ENCODE assay signal across 8 mouse cellular contexts in genomic region chrX:137049425-137050225, GRCm38 (mm10). TPM values are rescaled to one million over a fixed set of nuclear protein-coding genes. Genes with fewer than 3 reads are reported as not detected.
A peak's percentile ranks its signal among the peaks of the same experiment; 100 is the strongest.
DNase-seq lines count a peak whose midpoint lies in the region; TF ChIP-seq lines count a peak whose summit lies in the region.

TSS of gene Fam199x (plus strand) at chrX:137049594.

- no peaks in the 10 kb centered on the region; the same call in 1 of the 2 replicates for H3K4me1 ChIP-seq in cortical plate, adult 2 months (ENCODE audit: control insufficient read depth, insufficient read depth, low read length)
- peaks cover 17% of the 10 kb centered on the region for H3K4me1 ChIP-seq in midbrain, embryonic 10.5 days

- DNase-seq in adrenal gland, adult (ENCODE audit: inconsistent age in 2 of 2, low spot score in 1 of 2): peak; percentile 84 to 89
- DNase-seq in gastrocnemius, adult 8-10 months (ENCODE audit: low spot score in 2 of 2): peak; percentile 51 to 68
- DNase-seq in induced T-regulatory cell, adult 2 months (ENCODE audit: low read depth): peak; percentile 83
- peak; percentile 65 to 73 for DNase-seq in left cerebral cortex, postnatal 36 days (ENCODE audit: low spot score in 2 of 2)
- DNase-seq in midbrain, embryonic 10.5 days (ENCODE audit: low spot score): peak; percentile 77
- peak; percentile 41 to 45 for DNase-seq in right cerebral cortex, postnatal 36 days (ENCODE audit: low spot score in 2 of 2)
- peak; percentile 63 for DNase-seq in yolk sac, embryonic 10.5 days (ENCODE audit: low spot score)

- WGBS in midbrain, embryonic 10.5 days: 22% methylated on average over 58 of the region's 62 CpGs

- no peaks in the 10 kb centered on the region for H3K9me3 ChIP-seq in midbrain, embryonic 10.5 days (replicated peaks)

- H3K27ac ChIP-seq in cortical plate, adult 2 months (ENCODE audit: insufficient read depth, low read length): 0 out of 2 replicates have a peak within 1 kb of the TSS, but pooled peaks have one; percentile 40
- peak within 1 kb of the TSS; percentile 87 for H3K27ac ChIP-seq in midbrain, embryonic 10.5 days (replicated peaks)

- peaks cover 29% of the 10 kb centered on the region for H3K27me3 ChIP-seq in midbrain, embryonic 10.5 days (ENCODE audit: low read depth, poor library complexity, severe bottlenecking)

- H3K36me3 ChIP-seq in midbrain, embryonic 10.5 days: no peaks in the 10 kb centered on the region

- peak; percentile 22; the same call in 1 of the 2 replicates for TF ChIP-seq CTCF in cortical plate, adult 2 months (IDR thresholded peaks at IDR 0.05; ENCODE audit: extremely low read depth, insufficient read depth, low read length)

- no peak for TF ChIP-seq POLR2A in cortical plate, adult 2 months (IDR thresholded peaks at IDR 0.05; ENCODE audit: extremely low read depth, insufficient read depth, low read length)

- intact Hi-C loops in left cerebral cortex, postnatal 36 days (cut with DNase I): no loop called here

- H3K4me3 ChIP-seq in cortical plate, adult 2 months (ENCODE audit: insufficient read depth, low read length): peak within 1 kb of the TSS; percentile 58
- peak within 1 kb of the TSS; percentile 71 for H3K4me3 ChIP-seq in midbrain, embryonic 10.5 days

RNA-seq across cellular contexts. Expression of gene Fam199x, which starts in this region (rescaled TPM):
- polyA plus RNA-seq in cortical plate, adult 2 months (2012; rRNA removed): 3.0 and 3.1 TPM in 2 replicates
- total RNA-seq in gastrocnemius, adult 8-10 months (2022): 1 to 10 TPM; 4.3 to 5.9 (median 5.1) TPM
- 1 to 10 TPM; 8.3 to 9.7 TPM for total RNA-seq in left cerebral cortex, postnatal 36 days (2021)
- 12.3 and 13.2 TPM in 2 replicates for polyA plus RNA-seq in midbrain, embryonic 10.5 days (2016; fragmentation: Nextera tagmentation; extraction: Ambion mirVana)

Comparison
In these comparisons a context has a peak if more than half of its experiments do, and no peak if none do; other contexts are left out.
1. Peak in every context shown above with its lines: DNase-seq, H3K4me3 ChIP-seq and H3K27ac ChIP-seq.